Mouse (Mus musculus): ENCODE measurements around the gene Tradd.
A peak's percentile ranks its signal among the peaks of the same experiment; 100 is the strongest.
"Not testable (repeated sequence)": the region's sequence is repeated elsewhere in the genome, so short reads cannot be mapped to it uniquely, and the experiment has no call there.

Tradd gene

GRCm38 (mm10) chr8:105295256-105295655 lies 30.8 kb upstream of the Tradd start:
- DNase-seq (ENCODE audit: low spot score): no peak

- no peak for DNase-seq (ENCODE audit: low spot score)
Observed at GRCm38 (mm10) chr8:105294776-105295175, 30.4 kb upstream of the Tradd start.

DNA sequence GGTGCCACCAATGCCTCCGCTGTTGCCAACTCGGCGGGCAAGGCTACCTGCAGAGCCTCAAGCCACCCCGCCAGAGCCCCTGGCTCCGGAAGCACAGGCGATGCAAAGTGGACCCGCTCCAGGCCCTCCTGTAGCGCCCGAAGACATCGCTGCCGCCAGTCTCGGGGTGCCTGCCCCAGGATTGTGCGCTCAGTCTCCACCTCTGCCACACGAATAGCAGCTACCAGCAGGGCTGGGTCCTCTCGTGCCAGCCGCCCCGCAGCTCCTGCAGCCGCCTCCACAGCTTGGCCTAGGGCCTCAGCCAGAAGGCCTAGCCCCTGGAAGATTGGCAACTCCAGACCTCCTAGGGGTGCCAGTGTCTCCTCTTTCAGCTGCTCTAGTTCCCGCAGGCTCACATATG lies 29.0 kb upstream of the Tradd start:
- no peak for DNase-seq (ENCODE audit: low spot score)

GRCm38 (mm10) chr8:105292471-105292870 lies 28.1 kb upstream of the Tradd start:
- DNase-seq (ENCODE audit: low spot score): no peak

- DNase-seq (ENCODE audit: low spot score): not testable (repeated sequence)
Observed at GRCm38 (mm10) chr8:105291802-105292201, 27.4 kb upstream of the Tradd start.

GRCm38 (mm10) chr8:105291364-105291763 lies 27.0 kb upstream of the Tradd start:
- not testable (repeated sequence) for DNase-seq (ENCODE audit: low spot score)

DNA sequence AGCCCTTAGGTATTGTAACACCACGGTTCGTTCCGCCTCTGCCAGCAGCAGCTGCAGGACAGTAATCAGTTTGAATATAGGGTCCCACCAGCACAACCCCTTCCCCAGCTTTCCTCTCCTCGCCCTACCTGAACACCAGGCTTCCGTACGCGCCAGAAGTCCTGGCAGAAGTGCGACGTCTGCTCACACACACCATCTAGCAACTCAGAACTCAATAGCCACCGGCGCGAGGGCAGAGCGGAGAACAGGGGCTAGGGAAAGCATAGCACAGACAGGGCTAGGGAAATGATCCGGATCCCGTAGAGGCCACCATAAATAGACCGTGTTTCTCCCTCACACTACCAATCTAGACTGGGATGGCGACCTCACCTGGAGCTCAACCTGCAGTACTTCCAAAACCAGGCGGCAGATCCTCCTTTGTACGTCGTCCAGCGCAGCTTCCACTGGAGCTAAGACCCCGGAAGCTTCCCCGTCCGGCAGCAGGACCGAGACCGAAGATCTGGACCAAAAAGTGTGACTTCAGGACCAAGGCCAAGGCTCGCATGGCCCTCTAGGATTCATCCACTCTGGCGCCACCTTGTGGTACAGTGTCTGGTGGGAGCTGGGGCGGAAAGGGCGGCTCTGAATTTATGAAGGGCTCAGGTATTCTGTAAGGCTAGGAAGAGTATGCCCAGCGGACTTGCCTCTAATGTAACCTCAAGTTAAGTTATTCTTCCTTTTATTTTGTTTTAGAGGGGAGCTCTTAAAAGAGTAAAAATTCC lies 26.3 kb upstream of the Tradd start:
- peak; percentile 80 for DNase-seq (ENCODE audit: low spot score)

DNA sequence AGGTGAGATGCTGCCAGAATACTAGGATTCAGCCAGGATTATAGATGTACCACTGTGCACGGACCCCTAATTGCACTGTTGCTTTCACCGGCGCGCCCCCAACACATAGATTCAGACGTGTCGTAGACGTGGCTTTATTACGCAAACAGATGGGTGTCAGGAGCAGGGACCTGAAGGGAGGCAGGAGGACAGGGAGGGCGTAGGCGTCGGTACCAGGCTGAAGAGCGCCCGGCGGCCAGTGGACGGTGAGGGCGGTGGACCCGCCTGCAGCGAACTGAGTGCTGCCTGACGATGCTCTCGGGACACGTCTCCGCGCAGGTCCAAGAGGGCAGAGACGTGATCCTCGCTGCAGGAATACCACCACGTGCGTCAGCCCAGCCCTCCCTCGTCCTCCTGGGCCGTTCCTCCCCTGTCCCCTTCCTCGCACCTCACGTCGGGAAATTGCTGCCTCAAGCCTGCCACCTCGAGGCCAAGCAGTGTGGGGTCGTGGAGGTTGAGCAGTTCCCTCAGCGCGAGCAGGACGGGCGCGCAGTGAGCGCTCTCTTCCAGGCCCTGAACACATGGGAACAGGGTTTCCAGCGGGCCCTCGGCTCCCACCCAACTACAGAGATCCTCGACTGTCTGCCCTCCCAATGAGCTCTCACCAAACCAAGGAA lies 25.5 kb upstream of the Tradd start, which contains the start of gene 4931428F04Rik:
4931428F04Rik (minus strand) TSS at position 60 of the 656 bp plus-strand sequence.
- DNase-seq (ENCODE audit: low spot score): no peak

DNA sequence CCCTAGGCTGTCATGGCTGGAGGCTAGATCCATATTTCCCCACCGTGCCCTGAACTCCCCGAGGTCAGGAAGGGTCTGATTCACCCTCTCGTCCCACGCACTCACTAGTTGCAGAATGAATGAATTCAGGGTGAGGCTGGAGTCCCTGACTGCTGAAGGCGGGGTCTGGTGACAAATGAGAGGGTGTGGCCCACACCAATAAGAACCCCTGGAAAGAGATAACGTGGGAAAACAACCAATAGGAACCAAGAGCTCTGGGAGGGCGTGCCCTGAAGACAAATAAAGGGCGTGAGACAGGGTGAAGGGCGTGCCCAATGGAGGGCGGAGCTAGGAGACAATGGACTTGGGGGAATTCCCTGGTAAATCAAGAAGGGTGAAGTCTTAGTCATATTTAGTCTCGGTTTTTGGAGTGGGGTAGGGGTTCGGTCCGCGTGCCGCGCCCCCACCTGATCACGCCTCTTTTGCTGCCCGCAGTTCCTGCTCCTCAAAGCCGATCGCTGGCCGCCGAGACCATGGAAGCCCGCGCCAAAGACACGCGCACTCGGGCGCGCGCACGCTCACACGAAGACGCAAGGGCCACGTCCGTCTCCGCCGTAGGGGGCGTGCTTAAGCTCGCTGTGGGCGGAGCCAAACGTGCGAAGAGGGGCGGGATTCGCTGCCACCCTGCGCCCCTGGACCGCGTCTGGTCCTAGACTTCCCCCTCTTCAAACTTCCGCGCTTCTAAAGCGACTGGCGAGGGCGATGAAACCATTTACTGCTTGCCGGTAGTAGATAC lies 24.7 kb upstream of the Tradd start:
- DNase-seq (ENCODE audit: low spot score): peak; percentile 85

- no peak for DNase-seq (ENCODE audit: low spot score)
Observed at GRCm38 (mm10) chr8:105288231-105288630, 23.8 kb upstream of the Tradd start.

- no peak for DNase-seq (ENCODE audit: low spot score)
Observed at GRCm38 (mm10) chr8:105286907-105287306, 22.5 kb upstream of the Tradd start.

DNA sequence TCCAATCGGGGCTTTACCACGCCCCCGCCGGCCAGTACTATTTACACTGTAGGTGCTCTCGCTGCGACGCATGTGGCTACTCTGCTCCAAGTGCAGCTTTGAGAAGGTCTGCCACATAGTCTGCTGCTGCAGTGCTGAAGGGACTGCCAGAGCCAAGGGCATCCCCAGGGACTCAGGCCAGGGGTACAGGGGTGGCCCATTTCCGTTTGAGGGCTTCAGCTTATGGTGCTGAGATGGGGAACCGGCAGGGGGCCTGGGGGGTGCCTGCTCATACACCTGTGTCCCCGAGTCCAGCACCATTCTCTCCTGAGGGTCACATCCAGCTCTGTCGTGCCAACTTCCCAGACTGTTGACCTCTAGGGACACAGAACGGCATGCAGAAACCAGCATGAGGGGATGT lies 21.1 kb upstream of the Tradd start:
- DNase-seq (ENCODE audit: low spot score): no peak

DNA sequence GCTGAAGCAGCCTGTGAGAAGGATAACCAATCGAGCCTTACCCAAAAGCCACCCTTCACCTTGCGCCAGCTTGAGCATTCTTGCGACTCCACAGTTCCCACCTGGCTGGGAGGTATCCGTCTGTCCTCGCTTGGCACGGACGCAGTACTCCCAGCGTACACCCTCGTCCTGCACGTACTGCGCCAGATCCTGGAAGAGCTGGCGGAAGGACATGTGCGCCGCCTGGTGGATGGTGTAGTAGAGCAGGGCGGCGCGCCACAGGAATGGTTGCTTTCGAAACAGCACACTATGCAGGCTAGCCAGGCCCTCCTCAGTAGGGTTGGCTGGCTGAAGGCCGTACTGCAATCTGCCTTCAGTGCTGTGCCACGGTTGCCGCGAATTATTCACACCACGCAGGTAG lies 18.7 kb upstream of the Tradd start:
- DNase-seq (ENCODE audit: low spot score): no peak

DNA sequence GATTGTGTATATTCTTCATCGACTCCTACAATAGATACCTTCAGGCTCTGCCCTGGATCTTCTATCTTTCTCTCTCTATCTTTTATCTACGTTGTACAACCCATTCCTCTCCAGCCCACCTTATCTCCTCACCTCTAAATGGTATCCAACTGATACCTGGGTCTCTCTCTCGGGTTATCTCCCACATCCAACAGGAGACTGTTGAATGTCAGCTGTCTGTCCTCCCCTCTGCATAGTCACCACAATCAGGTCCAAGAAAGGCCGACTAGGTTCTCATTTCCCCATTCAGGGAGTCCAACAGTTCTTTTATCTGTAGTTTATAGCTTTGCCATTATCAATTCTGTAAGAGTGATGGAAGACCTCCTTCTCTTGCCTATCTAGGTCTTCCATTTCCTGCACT lies 17.8 kb upstream of the Tradd start:
- no peak for DNase-seq (ENCODE audit: low spot score)

GRCm38 (mm10) chr8:105281821-105282220 lies 17.4 kb upstream of the Tradd start:
- no peak for DNase-seq (ENCODE audit: low spot score)

DNA sequence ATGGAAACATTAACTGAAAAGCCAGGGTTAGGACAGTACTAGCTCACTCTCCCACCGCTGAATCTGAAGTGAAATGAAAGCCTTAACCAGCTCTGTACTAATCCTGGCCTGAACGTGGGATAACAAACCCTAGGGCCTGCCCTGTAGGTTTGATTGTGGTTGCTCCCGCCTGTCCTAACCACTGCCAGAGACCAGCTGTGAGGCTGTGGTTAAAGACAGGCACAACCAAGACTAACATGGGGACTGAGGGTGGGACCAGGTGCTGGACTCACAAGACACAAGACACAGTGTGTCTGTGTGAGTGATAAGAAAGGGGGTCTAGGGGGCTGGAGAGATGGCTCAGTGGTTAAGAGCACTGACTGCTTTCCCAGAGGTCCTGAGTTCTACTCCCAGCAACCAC lies 16.2 kb upstream of the Tradd start:
- DNase-seq (ENCODE audit: low spot score): no peak

DNA sequence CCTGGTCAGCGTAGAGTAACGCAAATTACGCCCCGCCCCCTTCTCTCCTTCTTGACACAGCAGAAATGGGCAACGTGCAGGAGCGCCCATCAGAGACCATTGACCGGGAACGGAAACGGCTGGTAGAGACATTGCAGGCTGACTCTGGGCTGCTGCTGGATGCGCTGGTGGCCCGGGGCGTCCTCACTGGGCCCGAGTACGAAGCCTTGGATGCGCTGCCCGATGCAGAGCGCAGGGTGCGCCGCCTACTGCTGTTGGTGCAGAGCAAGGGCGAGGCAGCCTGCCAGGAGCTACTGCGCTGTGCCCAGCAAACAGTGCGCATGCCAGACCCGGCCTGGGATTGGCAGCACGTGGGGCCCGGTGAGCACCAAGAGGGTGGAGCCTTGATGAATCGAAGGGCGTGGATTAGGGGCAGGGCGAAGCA lies 14.5 kb upstream of the Tradd start:
- DNase-seq (ENCODE audit: low spot score): peak; percentile 58

- DNase-seq (ENCODE audit: low spot score): no peak
Observed at GRCm38 (mm10) chr8:105276292-105277120, 12.1 kb upstream of the Tradd start.

DNA sequence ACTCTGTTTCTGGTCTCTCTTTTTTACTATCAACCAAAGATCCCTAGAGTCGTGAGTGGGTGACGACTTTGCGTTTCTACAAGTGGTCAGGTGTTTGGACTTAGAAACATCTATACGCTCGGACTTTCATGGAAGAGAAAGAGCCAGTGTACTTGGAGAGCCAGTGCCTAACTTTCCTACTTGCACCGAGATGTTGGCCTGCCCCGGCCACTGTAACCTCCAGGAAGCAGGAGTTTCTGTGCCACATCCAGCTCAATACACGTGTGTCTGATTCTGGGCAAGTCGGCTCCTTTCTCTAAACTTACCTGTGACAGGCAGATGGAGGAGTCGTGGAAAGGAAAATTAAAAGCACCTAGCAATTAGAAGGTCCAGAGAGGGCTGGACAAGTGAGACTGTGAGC lies 11.4 kb upstream of the Tradd start, which contains the start of gene Nol3:
Nol3 (plus strand) TSS at position 301 of the 400 bp plus-strand sequence.
- no peak for DNase-seq (ENCODE audit: low spot score)

- no peak for DNase-seq (ENCODE audit: low spot score)
Observed at GRCm38 (mm10) chr8:105275387-105275786, 11.0 kb upstream of the Tradd start.

- DNase-seq (ENCODE audit: low spot score): no peak
Observed at GRCm38 (mm10) chr8:105270916-105271186, 6.4 kb upstream of the Tradd start.
